Mouse (Mus musculus): ENCODE measurements around the gene Crtc3. TPM values are rescaled to one million over a fixed set of nuclear protein-coding genes. Genes with fewer than 3 reads are reported as not detected.
A peak's percentile ranks its signal among the peaks of the same experiment; 100 is the strongest.

Crtc3 gene
- 26.3 and 27.9 TPM in 2 replicates for polyA plus RNA-seq (2012; rRNA removed)

DNA sequence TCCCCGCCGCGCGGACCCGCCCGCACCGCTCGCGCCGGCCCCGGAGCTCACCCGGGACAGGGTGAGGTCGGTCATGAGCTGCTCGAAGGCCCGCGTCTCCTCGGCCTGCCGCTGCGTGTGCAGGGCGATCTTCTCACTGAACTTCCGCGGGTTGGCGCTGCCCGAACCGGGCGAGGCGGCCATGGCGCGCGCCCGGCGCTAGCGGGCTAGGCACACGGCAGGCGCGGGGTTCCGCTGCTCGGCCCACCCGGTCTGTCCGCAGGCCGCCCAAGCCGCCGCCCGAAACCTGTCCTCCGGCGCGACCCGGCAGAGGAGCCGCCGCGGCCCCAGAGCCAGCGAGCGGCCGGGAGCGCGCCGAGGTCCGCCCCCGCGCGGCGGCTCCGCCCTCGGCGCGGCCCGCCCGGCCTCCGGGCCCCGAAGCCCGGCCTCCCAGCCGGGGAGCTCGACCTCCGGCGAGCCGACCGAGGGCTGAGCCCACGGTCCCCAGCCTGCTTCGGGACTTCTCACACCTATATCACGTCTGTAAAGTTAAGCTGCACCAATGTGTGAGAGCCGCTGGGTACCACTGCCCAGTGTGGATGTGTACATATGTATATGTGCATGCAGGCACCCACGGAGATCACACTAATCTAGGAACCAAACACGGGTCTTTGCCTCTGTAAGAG, at the start of gene Crtc3:
Gene Crtc3 (minus strand): TSS at position 322 of the 665 bp plus-strand sequence.
- Histone ChIP-seq H3K4me1 (ENCODE audit: control insufficient read depth, insufficient read depth, low read length) (peaks cover 4% of the 10 kb centered on the region; the same call in 1 of the 2 replicates), H3K4me3 (replicated peaks; ENCODE audit: extremely low read depth, low read depth, low read length) (peak within 1 kb of the TSS; percentile 70)
- TF ChIP-seq CTCF (IDR thresholded peaks at IDR 0.05; ENCODE audit: insufficient read depth, low read length) (no peak), POLR2A (IDR thresholded peaks at IDR 0.05; ENCODE audit: borderline replicate concordance, extremely low read depth, low read depth, low read length) (0 out of 2 replicates have a peak, but pooled peaks have one; percentile 57)
- peak; percentile 74 for DNase-seq
- WGBS, result under 1% methylated on average over 53 of the region's 83 CpGs

DNA sequence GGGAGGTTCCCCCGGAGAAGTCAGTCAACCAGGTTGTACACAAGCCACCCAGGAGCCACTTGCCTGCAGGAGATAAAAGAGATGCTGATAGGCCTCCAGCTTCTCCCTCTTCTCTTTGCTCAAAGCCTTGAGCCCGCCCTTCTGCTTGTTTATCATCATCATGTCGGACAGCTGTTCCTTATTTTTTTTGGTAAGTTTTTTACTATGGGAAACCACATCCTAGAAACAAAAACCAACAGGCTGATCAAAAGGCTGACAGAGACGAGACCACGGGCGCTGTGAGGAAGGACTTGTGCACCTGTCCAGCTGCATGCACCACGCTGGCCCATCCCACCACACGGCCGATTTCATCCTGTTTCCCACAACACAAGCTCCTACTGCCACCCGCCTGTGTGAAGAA, 47.5 kb upstream of the Crtc3 start:
- 81% methylated on average over 10 of the region's 10 CpGs for WGBS
- no peaks in the 10 kb centered on the region for H3K4me1 ChIP-seq (ENCODE audit: control insufficient read depth, insufficient read depth, low read length)
- DNase-seq, result no peak
- no peak overlapping the region for H3K4me3 ChIP-seq (replicated peaks; ENCODE audit: extremely low read depth, low read depth, low read length)
- TF ChIP-seq CTCF (IDR thresholded peaks at IDR 0.05; ENCODE audit: insufficient read depth, low read length) (no peak), POLR2A (IDR thresholded peaks at IDR 0.05; ENCODE audit: borderline replicate concordance, extremely low read depth, low read depth, low read length) (no peak)

DNA sequence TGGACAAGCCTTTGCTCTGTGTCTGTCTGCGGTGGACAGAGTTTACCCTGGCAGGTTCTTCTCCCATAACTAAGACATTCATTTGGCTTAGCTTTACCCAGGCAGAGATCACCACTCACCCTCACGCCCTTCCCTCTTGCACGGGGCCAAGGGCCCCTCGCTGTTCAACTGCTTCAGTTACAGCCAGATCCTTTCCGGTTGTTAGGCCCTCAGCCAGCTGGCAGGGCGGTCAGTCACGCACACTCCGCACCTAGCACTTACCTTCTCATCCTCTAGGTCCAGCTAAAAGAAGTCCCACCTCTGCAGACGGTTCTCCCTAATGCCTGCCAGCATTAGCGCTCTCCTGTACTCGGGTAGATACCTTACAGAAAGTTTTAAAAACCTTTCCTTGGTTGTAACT, 44.3 kb upstream of the Crtc3 start:
- H3K4me1 ChIP-seq (ENCODE audit: control insufficient read depth, insufficient read depth, low read length), result no peaks in the 10 kb centered on the region
- TF ChIP-seq CTCF (IDR thresholded peaks at IDR 0.05; ENCODE audit: insufficient read depth, low read length), result no peak
- TF ChIP-seq POLR2A (IDR thresholded peaks at IDR 0.05; ENCODE audit: borderline replicate concordance, extremely low read depth, low read depth, low read length), result no peak
- WGBS, result 75% methylated on average over 11 of the region's 11 CpGs
- H3K4me3 ChIP-seq (replicated peaks; ENCODE audit: extremely low read depth, low read depth, low read length), result no peak overlapping the region
- DNase-seq, result no peak

DNA sequence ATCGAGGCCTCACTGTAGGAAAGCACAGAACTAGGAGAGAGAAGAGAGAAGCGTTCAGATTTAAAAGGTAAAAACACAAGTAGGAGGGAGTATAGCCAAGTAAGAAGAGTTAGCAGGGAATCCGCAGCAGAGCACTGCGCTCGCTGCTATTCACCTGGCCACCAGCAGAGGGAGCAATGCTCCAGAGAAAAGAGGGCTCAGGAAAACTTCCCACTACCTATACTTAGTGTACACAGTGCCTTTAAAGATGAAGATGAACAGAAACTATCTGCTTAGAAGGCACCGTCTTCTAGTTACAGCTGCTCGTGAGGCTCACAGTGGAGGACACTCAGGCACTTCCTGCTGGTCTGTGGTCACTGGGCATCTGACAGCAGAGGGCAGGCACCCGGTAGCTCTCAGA, 41.0 kb upstream of the Crtc3 start:
- peak; percentile 69 for DNase-seq
- 26% methylated on average over 8 of the region's 8 CpGs for WGBS
- Histone ChIP-seq H3K4me3 (replicated peaks; ENCODE audit: extremely low read depth, low read depth, low read length) (no peak overlapping the region), H3K4me1 (ENCODE audit: control insufficient read depth, insufficient read depth, low read length) (no peaks in the 10 kb centered on the region)
- TF ChIP-seq POLR2A (IDR thresholded peaks at IDR 0.05; ENCODE audit: borderline replicate concordance, extremely low read depth, low read depth, low read length) (no peak), CTCF (IDR thresholded peaks at IDR 0.05; ENCODE audit: insufficient read depth, low read length) (peak; percentile 90)

DNA sequence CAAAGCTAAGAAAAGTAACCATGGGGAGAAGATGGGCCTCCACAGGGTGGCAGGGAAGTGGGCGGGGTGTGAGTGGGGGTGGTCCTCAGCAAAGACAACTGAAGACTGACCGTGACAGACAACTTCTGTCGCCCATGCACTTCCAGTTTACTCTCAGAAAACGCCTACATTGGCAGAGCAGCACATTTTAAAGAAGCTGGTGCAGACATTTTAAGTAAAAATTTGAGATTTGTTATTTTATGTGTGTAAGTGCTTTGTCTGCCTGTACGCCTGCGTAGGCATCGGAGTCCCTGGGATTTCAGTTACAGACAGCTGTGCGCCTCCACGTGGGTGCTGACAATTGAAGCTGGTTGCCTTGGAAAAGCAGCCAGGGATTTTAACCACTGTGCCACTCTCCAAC, 32.4 kb upstream of the Crtc3 start:
- Histone ChIP-seq H3K4me1 (ENCODE audit: control insufficient read depth, insufficient read depth, low read length) (no peaks in the 10 kb centered on the region), H3K4me3 (replicated peaks; ENCODE audit: extremely low read depth, low read depth, low read length) (no peak overlapping the region)
- no peak for DNase-seq
- 66% methylated on average over 9 of the region's 9 CpGs for WGBS
- TF ChIP-seq CTCF (IDR thresholded peaks at IDR 0.05; ENCODE audit: insufficient read depth, low read length), result no peak
- TF ChIP-seq POLR2A (IDR thresholded peaks at IDR 0.05; ENCODE audit: borderline replicate concordance, extremely low read depth, low read depth, low read length), result no peak

DNA sequence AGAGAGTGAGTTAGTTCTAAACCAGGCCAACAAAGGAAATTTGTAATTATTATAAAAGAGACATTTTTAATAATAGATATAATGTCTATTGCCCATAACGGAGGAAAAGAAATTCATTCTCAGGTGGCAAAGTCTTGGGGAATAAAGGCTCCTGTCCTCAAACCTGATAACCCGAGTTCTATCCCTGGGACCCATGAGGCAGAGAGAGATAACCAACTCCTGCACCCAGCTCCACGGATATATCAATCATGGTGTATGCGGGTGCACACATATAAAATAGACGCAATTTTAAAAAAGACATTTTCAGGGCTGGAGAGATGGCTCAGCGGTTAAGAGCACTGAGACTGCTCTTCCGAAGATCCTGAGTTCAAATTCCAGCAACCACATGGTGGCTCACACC, 30.9 kb upstream of the Crtc3 start:
- Histone ChIP-seq H3K4me3 (replicated peaks; ENCODE audit: extremely low read depth, low read depth, low read length) (no peak overlapping the region), H3K4me1 (ENCODE audit: control insufficient read depth, insufficient read depth, low read length) (no peaks in the 10 kb centered on the region)
- no peak for DNase-seq
- TF ChIP-seq POLR2A (IDR thresholded peaks at IDR 0.05; ENCODE audit: borderline replicate concordance, extremely low read depth, low read depth, low read length), result no peak
- no peak for TF ChIP-seq CTCF (IDR thresholded peaks at IDR 0.05; ENCODE audit: insufficient read depth, low read length)
- 95% methylated on average over 7 of the region's 7 CpGs for WGBS

DNA sequence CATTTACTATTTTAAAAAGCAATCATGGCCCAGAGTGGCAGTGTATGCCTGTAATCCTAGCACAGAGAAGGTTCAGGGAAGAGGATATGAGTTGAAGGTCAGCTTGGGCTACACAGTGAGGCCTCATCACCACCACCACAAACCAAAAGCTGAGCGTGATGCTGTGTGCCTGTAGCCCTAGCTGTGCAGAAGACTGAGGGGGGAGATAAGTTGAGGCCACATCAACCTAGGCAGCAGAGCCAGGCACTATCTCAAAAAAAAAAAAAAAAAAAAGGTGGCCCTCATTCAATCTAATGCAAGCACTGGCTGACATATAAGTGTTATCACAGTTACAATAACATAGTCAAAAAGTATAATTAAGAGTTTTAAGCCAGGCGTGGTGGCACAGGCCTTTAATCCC, 30.4 kb upstream of the Crtc3 start:
- Histone ChIP-seq H3K4me3 (replicated peaks; ENCODE audit: extremely low read depth, low read depth, low read length) (no peak overlapping the region), H3K4me1 (ENCODE audit: control insufficient read depth, insufficient read depth, low read length) (no peaks in the 10 kb centered on the region)
- no peak for DNase-seq
- WGBS, result 87% methylated on average over 2 of the region's 2 CpGs
- TF ChIP-seq CTCF (IDR thresholded peaks at IDR 0.05; ENCODE audit: insufficient read depth, low read length) (no peak), POLR2A (IDR thresholded peaks at IDR 0.05; ENCODE audit: borderline replicate concordance, extremely low read depth, low read depth, low read length) (no peak)

DNA sequence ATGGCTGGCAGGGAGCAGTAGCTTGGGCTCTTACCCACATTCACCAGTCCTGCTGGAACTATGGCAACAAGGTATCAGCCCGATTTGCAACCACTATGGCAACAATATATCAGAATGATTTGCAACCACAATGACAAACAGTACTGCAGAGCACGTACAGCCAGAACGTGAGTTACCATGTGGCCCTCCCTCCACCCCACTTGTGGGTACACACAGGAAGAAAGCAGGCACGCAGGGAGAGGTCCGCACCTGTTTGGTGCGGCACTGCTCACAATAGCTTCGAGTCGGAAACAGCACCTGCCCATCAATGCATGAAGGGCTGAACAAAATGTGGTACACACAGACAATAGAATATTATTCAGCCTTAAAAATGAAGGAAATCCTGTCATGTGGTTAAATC, 29.8 kb upstream of the Crtc3 start:
- TF ChIP-seq CTCF (IDR thresholded peaks at IDR 0.05; ENCODE audit: insufficient read depth, low read length) (no peak), POLR2A (IDR thresholded peaks at IDR 0.05; ENCODE audit: borderline replicate concordance, extremely low read depth, low read depth, low read length) (no peak)
- no peak overlapping the region for H3K4me3 ChIP-seq (replicated peaks; ENCODE audit: extremely low read depth, low read depth, low read length)
- no peak for DNase-seq
- H3K4me1 ChIP-seq (ENCODE audit: control insufficient read depth, insufficient read depth, low read length), result no peaks in the 10 kb centered on the region
- WGBS, result 69% methylated on average over 8 of the region's 8 CpGs

DNA sequence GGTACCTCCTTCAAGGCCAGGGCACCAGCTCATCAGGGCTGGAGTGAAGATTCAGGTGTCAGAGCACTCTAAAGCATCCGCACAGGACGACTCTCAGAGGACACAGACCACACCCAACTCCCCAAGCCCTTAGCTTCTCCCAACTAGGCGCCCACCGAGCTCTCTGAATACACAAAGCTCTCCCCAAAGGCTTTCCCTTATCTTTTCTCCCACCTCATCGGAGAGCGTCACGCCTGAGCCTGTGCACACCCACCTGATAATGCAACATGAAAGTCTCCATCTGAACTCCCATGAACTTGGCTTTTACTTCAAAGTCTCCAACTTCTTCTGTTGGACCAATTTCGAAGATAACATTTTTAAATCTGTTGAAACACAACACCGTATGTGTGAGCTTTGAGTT, 28.1 kb upstream of the Crtc3 start:
- Histone ChIP-seq H3K4me3 (replicated peaks; ENCODE audit: extremely low read depth, low read depth, low read length) (no peak overlapping the region), H3K4me1 (ENCODE audit: control insufficient read depth, insufficient read depth, low read length) (no peaks in the 10 kb centered on the region)
- 83% methylated on average over 9 of the region's 9 CpGs for WGBS
- DNase-seq, result no peak
- no peak for TF ChIP-seq POLR2A (IDR thresholded peaks at IDR 0.05; ENCODE audit: borderline replicate concordance, extremely low read depth, low read depth, low read length)
- no peak for TF ChIP-seq CTCF (IDR thresholded peaks at IDR 0.05; ENCODE audit: insufficient read depth, low read length)

DNA sequence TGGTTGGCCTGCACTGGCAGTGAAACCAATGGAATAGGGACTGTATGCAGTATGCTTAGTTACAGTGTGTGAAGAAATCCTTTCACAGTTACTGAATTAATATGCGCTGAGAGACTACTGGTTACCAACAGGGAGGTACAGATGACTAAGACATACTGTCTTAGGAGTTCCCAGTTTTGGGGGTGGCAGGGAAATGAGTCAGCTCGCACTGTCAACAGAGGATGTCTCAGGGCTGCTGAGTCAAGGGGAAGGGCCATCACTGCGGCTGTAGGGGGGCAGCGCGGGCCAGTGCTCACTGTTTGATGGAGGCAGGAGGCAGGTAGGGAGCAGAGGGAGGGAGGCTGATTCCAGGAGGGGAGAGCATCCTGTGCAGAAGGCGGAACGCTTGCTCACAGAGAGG, 26.6 kb upstream of the Crtc3 start:
- no peak for TF ChIP-seq CTCF (IDR thresholded peaks at IDR 0.05; ENCODE audit: insufficient read depth, low read length)
- no peak for TF ChIP-seq POLR2A (IDR thresholded peaks at IDR 0.05; ENCODE audit: borderline replicate concordance, extremely low read depth, low read depth, low read length)
- 86% methylated on average over 7 of the region's 7 CpGs for WGBS
- no peak for DNase-seq
- Histone ChIP-seq H3K4me3 (replicated peaks; ENCODE audit: extremely low read depth, low read depth, low read length) (no peak overlapping the region), H3K4me1 (ENCODE audit: control insufficient read depth, insufficient read depth, low read length) (no peaks in the 10 kb centered on the region)

All from lung, adult 2 months (tissue).